10 mouse cellular contexts compared by ENCODE assay signal in genomic region chr3:157449794-157450193, GRCm38 (mm10).
A peak's percentile ranks its signal among the peaks of the same experiment; 100 is the strongest.
DNase-seq lines count a peak whose midpoint lies in the region; ATAC-seq and TF ChIP-seq lines count a peak whose summit lies in the region.
"Had no signal": no experiment of that assay in that cellular context is flagged by ENCODE, and none has a peak within 500 bp of the region (broad histone marks: within the 10 kb centered on the region; RNA-seq: fewer than 3 reads in every experiment).

No protein-coding gene starts in this region.

- no peak overlapping the region for H3K4me3 ChIP-seq in lung, embryonic 14.5 days (ENCODE audit: low read depth, low read length)
- H3K4me3 ChIP-seq: limb, embryonic 12.5 days; stomach, embryonic 15.5 days had no signal

- TF ChIP-seq CTCF in lung, embryonic 14.5 days (IDR thresholded peaks at IDR 0.05; ENCODE audit: low read depth), result peak; percentile 66

- H3K9ac ChIP-seq in lung, embryonic 14.5 days, result no peak overlapping the region
- H3K9ac ChIP-seq: limb, embryonic 12.5 days; stomach, embryonic 15.5 days had no signal

- H3K4me2 ChIP-seq in lung, embryonic 14.5 days, result no peak overlapping the region
- H3K4me2 ChIP-seq: limb, embryonic 12.5 days; stomach, embryonic 15.5 days had no signal

- no peaks in the 10 kb centered on the region for H3K9me3 ChIP-seq in lung, embryonic 14.5 days (ENCODE audit: low read depth, low read length)
- H3K9me3 ChIP-seq: limb, embryonic 12.5 days; stomach, embryonic 15.5 days had no signal

- DNase-seq in lung, embryonic 14.5 days, result peak; percentile 51
- DNase-seq in lung, postnatal 25 days (ENCODE audit: low spot score), result no peak
- peak; percentile 33 for DNase-seq in cerebellum, adult 11 months
- peak; percentile 43 to 70 for DNase-seq in layer of hippocampus, postnatal 14 days (ENCODE audit: low spot score in 2 of 2)
- DNase-seq in right cerebral cortex, adult 18-20 months, result peak; percentile 62
- DNase-seq in urinary bladder, postnatal 10 days (ENCODE audit: low spot score), result no peak
- DNase-seq in gastrocnemius, postnatal 25 days, result no peak

- H3K27ac ChIP-seq in lung, embryonic 14.5 days (ENCODE audit: low read depth), result no peak overlapping the region
- H3K27ac ChIP-seq: limb, embryonic 12.5 days; stomach, embryonic 15.5 days had no signal

- no peak for ATAC-seq in lung, embryonic 14.5 days (ENCODE audit: insufficient read depth)
- peak; percentile 98 for ATAC-seq in frontal cortex, adult (ENCODE audit: low TSS enrichment)

- H3K27me3 ChIP-seq in lung, embryonic 14.5 days (ENCODE audit: insufficient read depth, low read length), result no peaks in the 10 kb centered on the region
- H3K27me3 ChIP-seq: limb, embryonic 12.5 days; stomach, embryonic 15.5 days had no signal

- no peaks in the 10 kb centered on the region for H3K36me3 ChIP-seq in lung, embryonic 14.5 days (ENCODE audit: insufficient read depth)
- H3K36me3 ChIP-seq: limb, embryonic 12.5 days; stomach, embryonic 15.5 days had no signal

- no peaks in the 10 kb centered on the region for H3K4me1 ChIP-seq in lung, embryonic 14.5 days (ENCODE audit: insufficient read depth)
- H3K4me1 ChIP-seq: limb, embryonic 12.5 days; stomach, embryonic 15.5 days had no signal

Comparison
In these comparisons a context has a peak if more than half of its experiments do, and no peak if none do; other contexts are left out.
1. DNase-seq: peak in lung, embryonic 14.5 days (single experiment), cerebellum, adult 11 months (single experiment), layer of hippocampus, postnatal 14 days (2 of 2) and right cerebral cortex, adult 18-20 months (single experiment); none in lung, postnatal 25 days (single experiment), urinary bladder, postnatal 10 days (single experiment) and gastrocnemius, postnatal 25 days (single experiment).